ENCODE assay signal across 33 mouse cellular contexts in genomic region chr14:45716100-45716499, GRCm38 (mm10).
"Had no signal": no experiment of that assay in that cellular context is flagged by ENCODE, and none has a peak within 500 bp of the region (broad histone marks: within the 10 kb centered on the region; RNA-seq: fewer than 3 reads in every experiment).

No protein-coding gene starts in this region.

- DNase-seq: heart, postnatal 10 days; heart, postnatal 14 days; heart, postnatal 36 days; heart, postnatal 4 days; kidney, adult 11 months; kidney, adult 18-20 months; kidney, adult 2 months; kidney, adult 8-10 months; kidney, adult 9 months; kidney, postnatal 10 days; kidney, postnatal 14 days; kidney, postnatal 25 days; kidney, postnatal 36 days; kidney, postnatal 4 days; layer of hippocampus, adult 9-11 months; layer of hippocampus, postnatal 36 days had no signal

- H3K9me3 ChIP-seq: heart, embryonic 13.5 days; heart, embryonic 15.5 days; hindbrain, embryonic 10.5 days; hindbrain, embryonic 12.5 days; hindbrain, embryonic 15.5 days; intestine, embryonic 15.5 days; kidney, embryonic 15.5 days had no signal

- H3K4me2 ChIP-seq: heart, embryonic 11.5 days; heart, embryonic 13.5 days; heart, embryonic 15.5 days; hindbrain, embryonic 12.5 days; hindbrain, embryonic 14.5 days; hindbrain, embryonic 15.5 days; intestine, embryonic 15.5 days; kidney, embryonic 15.5 days had no signal

- H3K4me3 ChIP-seq: heart, embryonic 13.5 days; heart, embryonic 15.5 days; hindbrain, embryonic 10.5 days; hindbrain, embryonic 12.5 days; hindbrain, embryonic 15.5 days; intestine, embryonic 15.5 days; kidney, embryonic 15.5 days; layer of hippocampus, adult 2 months; left cerebral cortex, adult 2 months had no signal

- H3K4me1 ChIP-seq: heart, embryonic 13.5 days; heart, embryonic 15.5 days; hindbrain, embryonic 10.5 days; hindbrain, embryonic 12.5 days; hindbrain, embryonic 15.5 days; intestine, embryonic 15.5 days; kidney, embryonic 15.5 days had no signal

- ATAC-seq: hindbrain, embryonic 16.5 days; hindbrain, postnatal 0 days; inflammation-experienced regulatory T-cells, adult 6 months; intestine, embryonic 15.5 days; intestine, embryonic 16.5 days; intestine, postnatal 0 days had no signal

- H3K27me3 ChIP-seq: heart, embryonic 13.5 days; heart, embryonic 15.5 days; hindbrain, embryonic 12.5 days; hindbrain, embryonic 15.5 days; intestine, embryonic 15.5 days; kidney, embryonic 15.5 days had no signal

- H3K27ac ChIP-seq: heart, embryonic 13.5 days; heart, embryonic 15.5 days; hindbrain, embryonic 10.5 days; hindbrain, embryonic 12.5 days; hindbrain, embryonic 14.5 days; hindbrain, embryonic 15.5 days; hindbrain, postnatal 0 days; intestine, embryonic 15.5 days; kidney, embryonic 15.5 days; kidney, postnatal 0 days; layer of hippocampus, adult 2 months; left cerebral cortex, adult 2 months had no signal

- H3K36me3 ChIP-seq: heart, embryonic 13.5 days; heart, embryonic 15.5 days; hindbrain, embryonic 10.5 days; hindbrain, embryonic 12.5 days; hindbrain, embryonic 15.5 days; intestine, embryonic 15.5 days; kidney, embryonic 15.5 days had no signal

- H3K9ac ChIP-seq: heart, embryonic 13.5 days; heart, embryonic 15.5 days; hindbrain, embryonic 12.5 days; hindbrain, embryonic 14.5 days; hindbrain, embryonic 15.5 days; intestine, embryonic 15.5 days; kidney, embryonic 15.5 days had no signal
